Mouse (Mus musculus): Measurements from ENCODE around the gene Rps6ka3. TPM values are rescaled to one million over a fixed set of nuclear protein-coding genes. Genes with fewer than 3 reads are reported as not detected.
A peak's percentile ranks its signal among the peaks of the same experiment; 100 is the strongest.

Gene Rps6ka3
- polyA plus RNA-seq, 1 experiment from 2014 or later = 32.0 TPM

- CTCF ChIA-PET = interaction anchor here (0.8 kb wide), 1 partner anchor 8 kb away, joined by 4 read pairs; no protein-coding TSS in a partner anchor
- in situ Hi-C loops (cut with MboI; ENCODE audit: low pct_unique_long_range_greater_than_20kb) = no loop called here
Observed at GRCm38 (mm10) chrX:159255123-159255978, 45.2 kb downstream of the Rps6ka3 start.

GRCm38 (mm10) chrX:159256040-159256852, 46.1 kb downstream of the Rps6ka3 start:
- peak; percentile 10 for ATAC-seq
- no peak for DNase-seq (ENCODE audit: low read depth, low spot score)

More at GRCm38 (mm10) chrX:159255123-159255978, 45.2 kb downstream of the Rps6ka3 start:
- POLR2A ChIA-PET = no interaction called here
- TF ChIP-seq CTCF (IDR thresholded peaks at IDR 0.05) = no peak
- peaks cover 24% of the 10 kb centered on the region for H3K27me3 ChIP-seq
- DNase-seq (ENCODE audit: low read depth, low spot score) = peak; percentile 31
- ATAC-seq = peak; percentile 86

GRCm38 (mm10) chrX:159256921-159257421, 46.9 kb downstream of the Rps6ka3 start:
- in situ Hi-C loops (cut with MboI; ENCODE audit: low pct_unique_long_range_greater_than_20kb) = no loop called here
- ChIA-PET CTCF (no interaction called here), POLR2A (no interaction called here)
- DNase-seq (ENCODE audit: low read depth, low spot score) (no peak), ATAC-seq (no peak)
- H3K27me3 ChIP-seq = peaks cover 28% of the 10 kb centered on the region
- no peak for TF ChIP-seq CTCF (IDR thresholded peaks at IDR 0.05)

More at GRCm38 (mm10) chrX:159256040-159256852, 46.1 kb downstream of the Rps6ka3 start:
- TF ChIP-seq CTCF (IDR thresholded peaks at IDR 0.05) = no peak
- in situ Hi-C loops (cut with MboI; ENCODE audit: low pct_unique_long_range_greater_than_20kb) = no loop called here
- peaks cover 20% of the 10 kb centered on the region for H3K27me3 ChIP-seq
- CTCF ChIA-PET = no interaction called here
- POLR2A ChIA-PET = no interaction called here

- ATAC-seq = no peak
- ChIA-PET POLR2A (no interaction called here), CTCF (interaction anchor here (0.8 to 1.1 kb wide), 2 partner anchors 50 to 293 kb away, joined by 3 read pairs; no protein-coding TSS in a partner anchor)
- no peak for TF ChIP-seq CTCF (IDR thresholded peaks at IDR 0.05)
- H3K27me3 ChIP-seq = peaks cover 38% of the 10 kb centered on the region
- in situ Hi-C loops (cut with MboI; ENCODE audit: low pct_unique_long_range_greater_than_20kb) = loop anchor here (10.0 kb wide), 1 partner anchor 220 kb away; no protein-coding TSS in a partner anchor
- no peak for DNase-seq (ENCODE audit: low read depth, low spot score)
Observed at GRCm38 (mm10) chrX:159264681-159265080, 54.6 kb downstream of the Rps6ka3 start.

GRCm38 (mm10) chrX:159269072-159269471, 59.0 kb downstream of the Rps6ka3 start:
- ATAC-seq = no peak
- DNase-seq (ENCODE audit: low read depth, low spot score) = no peak
- H3K27me3 ChIP-seq = peaks cover 29% of the 10 kb centered on the region
- ChIA-PET POLR2A (no interaction called here), CTCF (interaction anchor here (1.0 kb wide), 1 partner anchor 212 kb away, joined by 3 read pairs; no protein-coding TSS in a partner anchor)
- in situ Hi-C loops (cut with MboI; ENCODE audit: low pct_unique_long_range_greater_than_20kb) = loop anchor here (10.0 kb wide), 1 partner anchor 224 kb away; no protein-coding TSS in a partner anchor
- TF ChIP-seq CTCF (IDR thresholded peaks at IDR 0.05) = peak; percentile 47

GRCm38 (mm10) chrX:159286765-159287164, 76.7 kb downstream of the Rps6ka3 start:
- in situ Hi-C loops (cut with MboI; ENCODE audit: low pct_unique_long_range_greater_than_20kb) = no loop called here

GRCm38 (mm10) chrX:159295879-159296278, 85.8 kb downstream of the Rps6ka3 start:
- no peak for TF ChIP-seq CTCF (IDR thresholded peaks at IDR 0.05)
- peaks cover 30% of the 10 kb centered on the region for H3K27me3 ChIP-seq
- in situ Hi-C loops (cut with MboI; ENCODE audit: low pct_unique_long_range_greater_than_20kb) = no loop called here
- ChIA-PET POLR2A (no interaction called here), CTCF (interaction anchor here (1.4 kb wide), 1 partner anchor 23 kb away, joined by 3 read pairs; no protein-coding TSS in a partner anchor)
- no peak for ATAC-seq
- DNase-seq (ENCODE audit: low read depth, low spot score) = no peak

More at GRCm38 (mm10) chrX:159286765-159287164, 76.7 kb downstream of the Rps6ka3 start:
- POLR2A ChIA-PET = no interaction called here
- ATAC-seq = no peak
- peak; percentile 58 for TF ChIP-seq CTCF (IDR thresholded peaks at IDR 0.05)
- CTCF ChIA-PET = no interaction called here
- H3K27me3 ChIP-seq = peaks cover 22% of the 10 kb centered on the region
- DNase-seq (ENCODE audit: low read depth, low spot score) = no peak

GRCm38 (mm10) chrX:159302349-159303311, 92.5 kb downstream of the Rps6ka3 start:
- CTCF ChIA-PET = interaction anchor here (1.1 kb wide), 1 partner anchor 17 kb away, joined by 3 read pairs; no protein-coding TSS in a partner anchor
- ATAC-seq (no peak), DNase-seq (ENCODE audit: low read depth, low spot score) (no peak)
- TF ChIP-seq CTCF (IDR thresholded peaks at IDR 0.05) = no peak
- in situ Hi-C loops (cut with MboI; ENCODE audit: low pct_unique_long_range_greater_than_20kb) = no loop called here
- POLR2A ChIA-PET = no interaction called here
- peaks cover 14% of the 10 kb centered on the region for H3K27me3 ChIP-seq

- in situ Hi-C loops (cut with MboI; ENCODE audit: low pct_unique_long_range_greater_than_20kb) = no loop called here
- H3K27me3 ChIP-seq = peaks cover 24% of the 10 kb centered on the region
- no peak for ATAC-seq
- TF ChIP-seq CTCF (IDR thresholded peaks at IDR 0.05) = no peak
- no peak for DNase-seq (ENCODE audit: low read depth, low spot score)
- CTCF ChIA-PET = no interaction called here
- POLR2A ChIA-PET = no interaction called here
Observed at GRCm38 (mm10) chrX:159315293-159315692, 105.2 kb downstream of the Rps6ka3 start.

Measured in Patski (cell line).